In the genomic region with DNA sequence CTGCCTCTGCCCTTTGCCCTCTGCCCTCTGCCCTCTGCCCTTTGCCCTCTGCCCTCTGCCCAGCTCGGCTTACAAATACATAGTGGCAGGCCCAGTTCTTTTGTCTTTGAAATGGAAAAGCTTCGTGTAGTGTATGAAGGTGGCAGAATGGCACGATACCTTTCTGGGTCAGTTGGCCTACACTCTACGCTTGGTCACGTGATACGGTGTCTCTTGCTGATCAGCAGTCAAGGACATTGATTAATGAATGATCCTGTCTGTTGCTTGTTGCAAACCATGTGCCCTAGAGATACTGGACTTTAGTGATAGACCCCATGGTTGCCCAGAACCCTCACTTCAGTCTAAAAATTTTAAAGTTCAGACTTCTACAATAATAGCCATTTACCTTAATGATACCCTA, we compare ENCODE assay signal across 32 mouse cellular contexts.
"Had no signal": no experiment of that assay in that cellular context is flagged by ENCODE, and none has a peak within 500 bp of the region (broad histone marks: within the 10 kb centered on the region; RNA-seq: fewer than 3 reads in every experiment).

No protein-coding gene starts in this region.

- H3K27me3 ChIP-seq: limb, embryonic 12.5 days; limb, embryonic 13.5 days; limb, embryonic 15.5 days; liver, embryonic 13.5 days; liver, embryonic 15.5 days; lung, embryonic 15.5 days; megakaryocyte, embryonic 14.5 days; midbrain, embryonic 12.5 days; midbrain, embryonic 13.5 days; midbrain, embryonic 15.5 days; neural tube, embryonic 12.5 days; neural tube, embryonic 13.5 days had no signal

- H3K4me3 ChIP-seq: left cerebral cortex, adult 2 months; limb, embryonic 10.5 days; limb, embryonic 12.5 days; limb, embryonic 13.5 days; limb, embryonic 15.5 days; liver, embryonic 13.5 days; liver, embryonic 15.5 days; lung, embryonic 15.5 days; midbrain, embryonic 10.5 days; midbrain, embryonic 12.5 days; midbrain, embryonic 13.5 days; midbrain, embryonic 15.5 days; myocyte; neural tube, embryonic 12.5 days; neural tube, embryonic 13.5 days had no signal

- H3K36me3 ChIP-seq: liver, embryonic 15.5 days; lung, embryonic 15.5 days; midbrain, embryonic 15.5 days had no signal

- H3K4me2 ChIP-seq: limb, embryonic 12.5 days; limb, embryonic 13.5 days; limb, embryonic 15.5 days; liver, embryonic 11.5 days; liver, embryonic 13.5 days; liver, embryonic 15.5 days; lung, embryonic 14.5 days; lung, embryonic 15.5 days; midbrain, embryonic 11.5 days; midbrain, embryonic 12.5 days; midbrain, embryonic 13.5 days; midbrain, embryonic 15.5 days; neural tube, embryonic 12.5 days; neural tube, embryonic 13.5 days had no signal

- H3K9ac ChIP-seq: limb, embryonic 12.5 days; limb, embryonic 13.5 days; limb, embryonic 15.5 days; liver, embryonic 13.5 days; liver, embryonic 14.5 days; liver, embryonic 15.5 days; liver, postnatal 0 days; lung, embryonic 14.5 days; lung, embryonic 15.5 days; midbrain, embryonic 12.5 days; midbrain, embryonic 13.5 days; midbrain, embryonic 15.5 days; neural tube, embryonic 12.5 days; neural tube, embryonic 13.5 days had no signal

- ATAC-seq: lung, postnatal 0 days; midbrain, embryonic 13.5 days; midbrain, embryonic 15.5 days; midbrain, embryonic 16.5 days had no signal

- H3K9me3 ChIP-seq: limb, embryonic 10.5 days; limb, embryonic 12.5 days; limb, embryonic 13.5 days; limb, embryonic 15.5 days; liver, embryonic 13.5 days; liver, embryonic 15.5 days; lung, embryonic 15.5 days; megakaryocyte, embryonic 14.5 days; midbrain, embryonic 10.5 days; midbrain, embryonic 12.5 days; midbrain, embryonic 13.5 days; midbrain, embryonic 15.5 days; neural tube, embryonic 12.5 days; neural tube, embryonic 13.5 days had no signal

- H3K27ac ChIP-seq: left cerebral cortex, adult 2 months; limb, embryonic 10.5 days; limb, embryonic 12.5 days; limb, embryonic 13.5 days; limb, embryonic 15.5 days; liver, embryonic 13.5 days; liver, embryonic 14.5 days; lung, embryonic 15.5 days; macrophage; midbrain, embryonic 10.5 days; midbrain, embryonic 12.5 days; midbrain, embryonic 13.5 days; midbrain, embryonic 15.5 days; neural tube, embryonic 12.5 days; neural tube, embryonic 13.5 days had no signal

- DNase-seq: left cerebral cortex, postnatal 4 days; liver, embryonic 13.5 days; liver, postnatal 0 days; lung, adult 18-20 months; lung, adult 2 months; lung, embryonic 14.5 days; lung, postnatal 10 days; lung, postnatal 14 days; lung, postnatal 36 days; lung, postnatal 4 days; midbrain, embryonic 14.5 days had no signal
